Mouse (Mus musculus) G1E (cell line): Measurements from ENCODE around the gene Gabbr2. TPM values are rescaled to one million over a fixed set of nuclear protein-coding genes. Genes with fewer than 3 reads are reported as not detected.

ENCODE experiments used
- ATAC-seq: 2 replicates; pipeline ENCODE4 v1.8.0; 2016; ENCODE audit warnings: mild to moderate bottlenecking; ENCODE audit not compliant: insufficient number of reproducible peaks, poor library complexity, low FRiP score, severe bottlenecking; ENCODE audit errors: extremely low read depth
- DNase-seq: peaks from one replicate; pipeline ENCODE4 v3.0.0; 2012; ENCODE audit warnings: low spot score
- H3K27me3 ChIP-seq: 2 replicates; pipeline ENCODE4 v1.6.1; 2012; ENCODE audit warnings: mild to moderate bottlenecking, low read length, inconsistent platforms; ENCODE audit not compliant: insufficient read depth
- H3K36me3 ChIP-seq: replicated peaks from 2 replicates; pipeline ENCODE3; 2012; ENCODE audit warnings: mild to moderate bottlenecking, inconsistent platforms
- H3K4me1 ChIP-seq: 2 replicates; pipeline ENCODE4 v1.6.1; 2012; ENCODE audit warnings: low read depth, low read length, inconsistent platforms, mixed read lengths; ENCODE audit not compliant: insufficient read depth
- H3K4me3 ChIP-seq: 2 replicates; pipeline ENCODE4 v1.5.1; 2012; ENCODE audit warnings: low read depth, mild to moderate bottlenecking, inconsistent platforms, low read length, moderate library complexity, mixed read lengths
- H3K9me3 ChIP-seq: replicated peaks from 2 replicates; pipeline ENCODE4 v1.6.1; 2012; ENCODE audit warnings: inconsistent platforms
- CTCF ChIP-seq: IDR thresholded peaks from 2 replicates; pipeline ENCODE4 v1.5.1; 2012; ENCODE audit warnings: low read depth, low read length, inconsistent platforms, mixed read lengths
- GATA1 ChIP-seq: IDR thresholded peaks from 2 replicates; pipeline ENCODE4 v1.6.1; 2012; ENCODE audit warnings: borderline replicate concordance, low read length, inconsistent platforms, mixed read lengths
- GATA2 ChIP-seq: IDR thresholded peaks from 2 replicates; pipeline ENCODE4 v1.6.1; 2012; ENCODE audit warnings: low read depth, low read length, inconsistent platforms, borderline replicate concordance
- POLR2AphosphoS5 ChIP-seq: IDR thresholded peaks from 2 replicates; pipeline ENCODE4 v1.6.1; 2012; ENCODE audit warnings: low read depth, low read length, inconsistent platforms; ENCODE audit not compliant: insufficient replicate concordance
- TAL1 ChIP-seq: conservative IDR thresholded peaks from 2 replicates; pipeline ENCODE4 v1.6.1; 2012; ENCODE audit warnings: low read depth, low read length, inconsistent platforms, mixed read lengths
- polyA plus RNA-seq: library from polyadenylated mRNA; stranded (reverse); fragments of >175 nt; gene quantifications from 2 replicates; pipeline ENCODE4 v1.2.3, GENCODE M21; 2012
- total RNA-seq, 2 experiments: library from RNA; stranded (forward) in 1 of 2; stranded (reverse) in 1 of 2; fragments of 200-1000 nt in 1 of 2; fragments of >200 nt in 1 of 2; fragmentation: Nextera tagmentation in 1 of 2; gene quantifications; 2 replicates each; pipeline ENCODE4 v1.2.3; 2014 to 2017

The Gabbr2 gene
- total and polyA plus RNA-seq, 3 experiments, result 0.05 TPM; not detected in 2

DNA sequence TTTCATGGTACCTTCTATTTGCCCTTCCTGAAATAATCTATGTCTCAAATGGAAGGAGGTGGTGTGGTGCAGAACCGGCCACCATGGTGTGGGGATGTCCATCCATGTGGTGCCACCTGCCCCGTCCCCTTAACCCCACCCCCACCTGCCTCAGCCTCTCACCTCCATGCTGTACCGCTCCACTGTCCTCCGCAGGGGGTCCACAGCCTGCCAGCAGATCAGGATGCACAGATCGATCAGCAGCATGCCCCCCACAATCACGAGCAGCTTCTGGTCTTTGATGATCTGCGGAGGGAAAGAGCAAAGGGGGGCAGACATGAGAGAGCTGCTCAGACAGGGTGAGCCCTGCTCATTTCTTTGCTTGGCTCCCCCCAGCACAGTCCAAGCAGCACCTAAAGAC lies 273.0 kb downstream of the Gabbr2 start:
- ATAC-seq (no peak), DNase-seq (no peak)
- H3K9me3 ChIP-seq, result peaks cover 11% of the 10 kb centered on the region
- TF ChIP-seq GATA2, result no peak
- no peak for TF ChIP-seq CTCF
- no peak for TF ChIP-seq GATA1
- no peak for TF ChIP-seq TAL1
- no peak for TF ChIP-seq POLR2AphosphoS5
- no peaks in the 10 kb centered on the region for H3K36me3 ChIP-seq
- no peak overlapping the region for H3K4me3 ChIP-seq
- no peaks in the 10 kb centered on the region for H3K27me3 ChIP-seq
- no peaks in the 10 kb centered on the region for H3K4me1 ChIP-seq

- ATAC-seq, result no peak
- Histone ChIP-seq H3K27me3 (no peaks in the 10 kb centered on the region), H3K4me3 (no peak overlapping the region), H3K9me3 (peaks cover 6% of the 10 kb centered on the region), H3K36me3 (no peaks in the 10 kb centered on the region), H3K4me1 (no peaks in the 10 kb centered on the region)
- TF ChIP-seq GATA1, result no peak
- no peak for TF ChIP-seq CTCF
- TF ChIP-seq POLR2AphosphoS5, result no peak
- TF ChIP-seq TAL1, result no peak
- no peak for TF ChIP-seq GATA2
- no peak for DNase-seq
Observed at GRCm38 (mm10) chr4:46717156-46717555, 274.5 kb downstream of the Gabbr2 start.

DNA sequence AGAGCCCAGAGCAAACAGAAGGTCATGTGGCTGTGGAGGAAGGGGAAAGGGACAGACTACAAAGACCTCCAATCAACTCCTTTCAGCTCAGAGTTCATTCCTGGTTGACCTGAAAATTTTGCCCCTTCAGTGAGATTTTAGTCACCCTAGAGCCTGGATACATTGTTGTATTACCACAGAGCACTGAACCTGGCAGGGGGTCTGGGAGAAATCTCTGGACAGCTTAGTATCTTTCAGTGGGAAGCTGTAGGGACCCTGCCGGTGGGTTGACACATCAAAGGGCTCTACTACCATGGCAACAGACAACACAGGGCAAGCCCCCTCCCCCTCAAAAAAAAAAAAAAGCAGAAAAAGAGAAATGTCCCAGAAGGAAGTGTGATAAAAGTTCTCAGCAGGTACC lies 275.3 kb downstream of the Gabbr2 start:
- no peak for DNase-seq
- no peak for ATAC-seq
- TF ChIP-seq POLR2AphosphoS5 (no peak), GATA1 (no peak), TAL1 (no peak), GATA2 (no peak), CTCF (no peak)
- H3K4me1 ChIP-seq, result no peaks in the 10 kb centered on the region
- H3K27me3 ChIP-seq, result no peaks in the 10 kb centered on the region
- no peaks in the 10 kb centered on the region for H3K36me3 ChIP-seq
- H3K9me3 ChIP-seq, result peaks cover 6% of the 10 kb centered on the region
- no peak overlapping the region for H3K4me3 ChIP-seq

- Histone ChIP-seq H3K27me3 (no peaks in the 10 kb centered on the region; the same call in 1 of the 2 replicates), H3K9me3 (peaks cover 3% of the 10 kb centered on the region; the same call in 1 of the 2 replicates), H3K4me1 (no peaks in the 10 kb centered on the region), H3K36me3 (no peaks in the 10 kb centered on the region), H3K4me3 (no peak overlapping the region)
- TF ChIP-seq TAL1, result no peak
- no peak for TF ChIP-seq POLR2AphosphoS5
- no peak for TF ChIP-seq CTCF
- no peak for TF ChIP-seq GATA1
- no peak for TF ChIP-seq GATA2
- no peak for DNase-seq
- no peak for ATAC-seq
Observed at GRCm38 (mm10) chr4:46710523-46710922, 281.1 kb downstream of the Gabbr2 start.

- TF ChIP-seq CTCF, result no peak
- no peak for TF ChIP-seq POLR2AphosphoS5
- TF ChIP-seq TAL1, result no peak
- TF ChIP-seq GATA1, result no peak
- TF ChIP-seq GATA2, result no peak
- Histone ChIP-seq H3K4me3 (no peak overlapping the region), H3K36me3 (no peaks in the 10 kb centered on the region), H3K27me3 (no peaks in the 10 kb centered on the region; the same call in 1 of the 2 replicates), H3K4me1 (no peaks in the 10 kb centered on the region), H3K9me3 (peaks cover 3% of the 10 kb centered on the region; the same call in 1 of the 2 replicates)
- ATAC-seq (no peak), DNase-seq (no peak)
Observed at GRCm38 (mm10) chr4:46710018-46710417, 281.7 kb downstream of the Gabbr2 start.

- Histone ChIP-seq H3K27me3 (no peaks in the 10 kb centered on the region; the same call in 1 of the 2 replicates), H3K9me3 (peaks cover 3% of the 10 kb centered on the region; the same call in 1 of the 2 replicates), H3K36me3 (no peaks in the 10 kb centered on the region), H3K4me1 (no peaks in the 10 kb centered on the region), H3K4me3 (no peak overlapping the region)
- ATAC-seq, result no peak
- no peak for DNase-seq
- TF ChIP-seq CTCF, result no peak
- no peak for TF ChIP-seq GATA1
- no peak for TF ChIP-seq POLR2AphosphoS5
- no peak for TF ChIP-seq TAL1
- TF ChIP-seq GATA2, result no peak
Observed at GRCm38 (mm10) chr4:46709492-46709891, 282.2 kb downstream of the Gabbr2 start.

GRCm38 (mm10) chr4:46705739-46706138 lies 285.9 kb downstream of the Gabbr2 start:
- TF ChIP-seq POLR2AphosphoS5, result no peak
- no peak for TF ChIP-seq CTCF
- TF ChIP-seq GATA1, result no peak
- TF ChIP-seq GATA2, result no peak
- no peak for TF ChIP-seq TAL1
- Histone ChIP-seq H3K4me3 (no peak overlapping the region), H3K9me3 (no peaks in the 10 kb centered on the region), H3K27me3 (no peaks in the 10 kb centered on the region; the same call in 1 of the 2 replicates), H3K36me3 (no peaks in the 10 kb centered on the region), H3K4me1 (no peaks in the 10 kb centered on the region)
- DNase-seq, result no peak
- ATAC-seq, result no peak
